Mouse (Mus musculus) brown adipose tissue, adult 24 weeks (tissue): ENCODE measurements around the gene Cpped1. TPM values are rescaled to one million over a fixed set of nuclear protein-coding genes. Genes with fewer than 3 reads are reported as not detected.

Experiments
- H3K27ac ChIP-seq: fragments of 200-500 bp; replicated peaks from 2 replicates; pipeline ENCODE4 v1.5.1; 2012; ENCODE audit warnings: low read depth, mild to moderate bottlenecking, low read length
- H3K4me1 ChIP-seq: fragments of 200-500 bp; 2 replicates; pipeline ENCODE4 v1.6.1; 2012; ENCODE audit warnings: low read length, mixed read lengths; ENCODE audit not compliant: control insufficient read depth, insufficient read depth, insufficient read length
- H3K4me3 ChIP-seq: fragments of 200-500 bp; 2 replicates; pipeline ENCODE4 v1.5.1; 2012; ENCODE audit warnings: low read depth, mild to moderate bottlenecking, low read length, moderate library complexity; ENCODE audit not compliant: insufficient read depth
- polyA plus RNA-seq: library from polyadenylated mRNA; stranded (reverse); fragments of >200 nt; gene quantifications from 2 replicates; pipeline ENCODE4 v1.2.4, GENCODE M21; 2012; ENCODE audit not compliant: missing spikeins, insufficient read depth, insufficient read length

The Cpped1 gene
- polyA plus RNA-seq: 57.6 and 71.6 TPM in 2 replicates

GRCm38 (mm10) chr16:11909035-11909591 lies at the start of gene Cpped1:
Gene Cpped1 (minus strand): TSS chr16:11909445.
- peaks cover 3% of the 10 kb centered on the region; the same call in 1 of the 2 replicates for H3K4me1 ChIP-seq
- H3K4me3 ChIP-seq: peak within 1 kb of the TSS; percentile 87
- H3K27ac ChIP-seq: peak within 1 kb of the TSS; percentile 87

GRCm38 (mm10) chr16:11940477-11940876 lies 31.2 kb upstream of the Cpped1 start:
- H3K4me3 ChIP-seq: no peak overlapping the region
- H3K4me1 ChIP-seq: no peaks in the 10 kb centered on the region; the same call in 1 of the 2 replicates
- H3K27ac ChIP-seq: no peak overlapping the region

- Histone ChIP-seq H3K27ac (no peak overlapping the region), H3K4me1 (peaks cover 3% of the 10 kb centered on the region; the same call in 1 of the 2 replicates), H3K4me3 (no peak overlapping the region)
These were observed 1.6 kb upstream of the Cpped1 start for GRCm38 (mm10) chr16:11910801-11911200.

DNA sequence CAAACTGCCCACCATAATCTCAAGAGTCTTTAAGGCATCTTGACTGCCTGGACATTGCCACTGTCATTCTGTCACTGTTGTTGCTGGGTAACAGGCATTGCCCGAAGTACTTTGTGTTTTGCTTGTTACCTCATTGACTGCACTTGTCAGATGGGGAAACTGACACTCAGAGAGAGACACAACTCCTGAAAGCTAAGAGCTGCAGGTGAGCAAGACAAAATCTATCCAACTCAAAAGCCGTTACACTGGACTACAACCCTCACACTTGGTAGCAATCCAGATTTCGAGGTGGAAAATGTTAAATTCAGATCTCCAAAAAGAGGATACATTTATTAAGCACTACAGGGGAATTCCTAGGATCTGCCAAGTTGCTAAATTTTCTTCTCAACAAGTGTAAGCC lies 572 bp upstream of the Cpped1 start:
- H3K4me3 ChIP-seq: no peak overlapping the region; the same call in 1 of the 2 replicates
- no peak overlapping the region; the same call in 1 of the 2 replicates for H3K27ac ChIP-seq
- peaks cover 3% of the 10 kb centered on the region; the same call in 1 of the 2 replicates for H3K4me1 ChIP-seq

GRCm38 (mm10) chr16:11908461-11909014 lies 707 bp downstream of the Cpped1 start:
- H3K4me3 ChIP-seq: peak overlapping the region; percentile 87
- H3K4me1 ChIP-seq: peaks cover 3% of the 10 kb centered on the region; the same call in 1 of the 2 replicates
- H3K27ac ChIP-seq: peak overlapping the region; percentile 87

GRCm38 (mm10) chr16:11907816-11908215 lies 1.4 kb downstream of the Cpped1 start:
- Histone ChIP-seq H3K27ac (0 out of 2 replicates have a peak overlapping the region, but pooled peaks have one; percentile 87), H3K4me1 (peaks cover 3% of the 10 kb centered on the region; the same call in 1 of the 2 replicates), H3K4me3 (peak overlapping the region; percentile 87; the same call in 1 of the 2 replicates)

DNA sequence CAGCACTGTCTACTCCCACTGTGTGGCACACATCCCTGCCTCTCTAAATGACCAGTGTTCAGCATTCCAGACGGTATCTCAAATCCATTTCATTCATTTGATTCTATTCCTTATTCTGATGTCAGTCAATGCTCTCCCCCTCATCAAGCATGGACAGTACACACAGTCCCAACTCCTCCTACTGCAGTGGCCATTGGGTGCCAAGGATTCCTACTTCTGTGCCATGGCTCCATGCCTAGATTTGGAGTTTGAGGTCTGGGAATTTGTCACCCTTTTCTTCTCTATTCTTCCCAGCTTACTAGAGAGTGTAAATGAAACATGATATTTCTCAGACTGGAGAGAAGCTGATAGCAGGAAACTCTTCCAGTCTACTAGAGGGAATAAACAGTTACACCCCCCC lies 2.3 kb downstream of the Cpped1 start:
- Histone ChIP-seq H3K4me3 (no peak overlapping the region), H3K4me1 (peaks cover 3% of the 10 kb centered on the region; the same call in 1 of the 2 replicates), H3K27ac (no peak overlapping the region)

- no peak overlapping the region for H3K4me3 ChIP-seq
- no peak overlapping the region for H3K27ac ChIP-seq
- peaks cover 18% of the 10 kb centered on the region for H3K4me1 ChIP-seq
These were observed 4.0 kb downstream of the Cpped1 start for GRCm38 (mm10) chr16:11905216-11905615.

GRCm38 (mm10) chr16:11902007-11902406 lies 7.2 kb downstream of the Cpped1 start:
- H3K4me3 ChIP-seq: no peak overlapping the region
- H3K4me1 ChIP-seq: peaks cover 15% of the 10 kb centered on the region
- H3K27ac ChIP-seq: no peak overlapping the region

DNA sequence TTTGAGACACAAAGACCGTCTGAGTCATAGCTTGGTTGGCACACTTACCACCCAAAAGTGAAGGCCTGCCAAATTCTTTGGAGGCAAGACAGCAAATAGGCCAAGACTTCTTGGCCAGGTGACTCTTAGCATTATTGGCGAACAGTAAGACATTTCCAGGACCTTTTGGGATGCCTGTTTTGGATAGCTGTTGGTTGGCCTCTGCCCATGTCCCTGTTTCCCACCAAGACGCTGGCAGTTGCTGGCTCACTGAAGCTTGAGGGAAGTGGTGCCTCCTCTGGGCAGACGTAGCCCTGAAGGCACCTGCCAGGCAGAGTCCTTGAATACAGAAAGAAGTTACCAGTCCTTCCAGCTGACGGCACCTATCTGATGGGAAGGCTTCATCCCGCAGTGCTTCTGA lies 8.9 kb downstream of the Cpped1 start:
- H3K4me3 ChIP-seq: no peak overlapping the region
- peaks cover 17% of the 10 kb centered on the region for H3K4me1 ChIP-seq
- H3K27ac ChIP-seq: 0 out of 2 replicates have a peak overlapping the region, but pooled peaks have one; percentile 13

DNA sequence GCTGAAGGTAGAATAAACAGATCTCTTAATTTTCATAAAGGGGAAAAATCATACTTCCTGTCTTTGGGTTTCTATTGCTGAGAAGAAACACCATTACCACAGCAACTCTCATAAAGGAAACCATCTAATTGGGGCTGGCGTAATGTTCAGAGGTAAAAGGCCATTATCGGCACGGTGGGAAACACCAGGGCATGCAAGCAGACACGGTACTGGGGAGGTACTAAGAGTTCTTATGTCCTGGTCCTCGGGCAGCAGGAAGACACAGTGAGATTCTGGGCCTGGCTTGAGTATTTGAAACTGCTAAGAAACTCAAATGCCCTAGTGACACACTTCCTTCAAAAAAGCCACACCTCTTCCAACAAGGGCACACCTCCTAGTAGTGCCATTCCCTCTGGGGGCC lies 12.8 kb downstream of the Cpped1 start:
- Histone ChIP-seq H3K27ac (no peak overlapping the region), H3K4me3 (no peak overlapping the region), H3K4me1 (peaks cover 13% of the 10 kb centered on the region)

GRCm38 (mm10) chr16:11894877-11895276 lies 14.4 kb downstream of the Cpped1 start:
- Histone ChIP-seq H3K27ac (no peak overlapping the region), H3K4me1 (0 out of 2 replicates have a peak, but pooled peaks cover 2% of the 10 kb centered on the region), H3K4me3 (no peak overlapping the region)

- H3K27ac ChIP-seq: no peak overlapping the region
- no peaks in the 10 kb centered on the region for H3K4me1 ChIP-seq
- H3K4me3 ChIP-seq: no peak overlapping the region
These were observed 19.1 kb downstream of the Cpped1 start for GRCm38 (mm10) chr16:11890186-11890585.

GRCm38 (mm10) chr16:11889741-11890140 lies 19.5 kb downstream of the Cpped1 start:
- H3K4me1 ChIP-seq: no peaks in the 10 kb centered on the region
- H3K27ac ChIP-seq: no peak overlapping the region
- H3K4me3 ChIP-seq: no peak overlapping the region

- no peak overlapping the region for H3K27ac ChIP-seq
- no peak overlapping the region for H3K4me3 ChIP-seq
- H3K4me1 ChIP-seq: no peaks in the 10 kb centered on the region
These were observed 27.4 kb downstream of the Cpped1 start for GRCm38 (mm10) chr16:11881795-11882194.

DNA sequence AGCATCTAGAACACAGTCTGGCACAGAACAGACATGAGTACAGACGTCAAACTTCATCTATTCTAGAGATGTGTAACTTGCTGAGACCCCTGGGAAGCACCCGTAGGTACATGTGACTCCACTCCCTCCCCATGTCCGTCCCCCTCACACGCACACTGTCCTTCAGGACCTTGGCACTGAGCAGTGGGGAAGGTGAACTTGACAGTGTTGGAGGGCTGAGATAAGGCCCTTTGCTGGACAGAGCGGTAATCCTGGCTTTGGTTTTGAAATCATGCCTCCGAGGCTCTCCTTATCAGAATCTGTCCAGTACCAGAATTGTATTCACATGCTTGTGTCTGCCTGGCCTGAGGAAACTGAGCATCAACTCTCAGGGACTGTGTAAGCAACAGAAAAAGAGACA lies 28.8 kb downstream of the Cpped1 start:
- Histone ChIP-seq H3K4me3 (no peak overlapping the region), H3K27ac (no peak overlapping the region), H3K4me1 (no peaks in the 10 kb centered on the region)
